Mouse (Mus musculus) adrenal gland, postnatal 14 days (tissue): ENCODE data around the gene Adamts9. TPM values are rescaled to one million over a fixed set of nuclear protein-coding genes. Genes with fewer than 3 reads are reported as not detected.

Experiments used
- DNase-seq: peaks from one replicate; pipeline ENCODE4 v3.0.0; 2021; ENCODE audit warnings: mixed read lengths
- total RNA-seq: library from RNA; stranded (reverse); gene quantifications from 2 replicates; pipeline ENCODE4 v1.2.3, GENCODE M21; 2021

Adamts9 gene
- total RNA-seq, 1 experiment from 2014 or later, result 65.8 TPM

- DNase-seq, result no peak
Observed at GRCm38 (mm10) chr6:92860285-92860912, 82.9 kb downstream of the Adamts9 start.

GRCm38 (mm10) chr6:92858721-92859510 lies 84.4 kb downstream of the Adamts9 start:
- no peak for DNase-seq

- no peak for DNase-seq
Observed at GRCm38 (mm10) chr6:92857761-92858160, 85.5 kb downstream of the Adamts9 start.

- no peak for DNase-seq
Observed at GRCm38 (mm10) chr6:92854873-92855272, 88.4 kb downstream of the Adamts9 start.

- DNase-seq, result peak; percentile 68
Observed at GRCm38 (mm10) chr6:92850250-92850649, 93.0 kb downstream of the Adamts9 start.

- DNase-seq, result no peak
Observed at GRCm38 (mm10) chr6:92849208-92849607, 94.1 kb downstream of the Adamts9 start.

- peak; percentile 20 for DNase-seq
Observed at GRCm38 (mm10) chr6:92846614-92847013, 96.7 kb downstream of the Adamts9 start.

- no peak for DNase-seq
Observed at GRCm38 (mm10) chr6:92845898-92846297, 97.4 kb downstream of the Adamts9 start.

GRCm38 (mm10) chr6:92843474-92843873 lies 99.8 kb downstream of the Adamts9 start:
- DNase-seq, result no peak

GRCm38 (mm10) chr6:92842000-92842399 lies 101.3 kb downstream of the Adamts9 start:
- no peak for DNase-seq

GRCm38 (mm10) chr6:92831106-92831505 lies 112.2 kb downstream of the Adamts9 start:
- DNase-seq, result no peak

- DNase-seq, result no peak
Observed at GRCm38 (mm10) chr6:92829148-92829547, 114.1 kb downstream of the Adamts9 start.

- peak; percentile 36 for DNase-seq
Observed at GRCm38 (mm10) chr6:92827360-92827759, 115.9 kb downstream of the Adamts9 start.

GRCm38 (mm10) chr6:92826561-92826960 lies 116.7 kb downstream of the Adamts9 start:
- no peak for DNase-seq

GRCm38 (mm10) chr6:92823991-92824390 lies 119.3 kb downstream of the Adamts9 start:
- no peak for DNase-seq

GRCm38 (mm10) chr6:92822006-92822405 lies 121.3 kb downstream of the Adamts9 start:
- peak; percentile 33 for DNase-seq

- no peak for DNase-seq
Observed at GRCm38 (mm10) chr6:92821606-92822005, 121.7 kb downstream of the Adamts9 start.

- no peak for DNase-seq
Observed at GRCm38 (mm10) chr6:92817661-92818060, 125.6 kb downstream of the Adamts9 start.

- no peak for DNase-seq
Observed at GRCm38 (mm10) chr6:92816311-92816751, 127.0 kb downstream of the Adamts9 start, which contains the start of gene A730049H05Rik. Gene A730049H05Rik, plus strand, starts transcription at chr6:92816478.

- DNase-seq, result no peak
Observed at GRCm38 (mm10) chr6:92812702-92813370, 130.5 kb downstream of the Adamts9 start.

GRCm38 (mm10) chr6:92811566-92811965 lies 131.7 kb downstream of the Adamts9 start:
- no peak for DNase-seq

GRCm38 (mm10) chr6:92810628-92811027 lies 132.7 kb downstream of the Adamts9 start:
- DNase-seq, result no peak

- DNase-seq, result no peak
Observed at GRCm38 (mm10) chr6:92809818-92810217, 133.5 kb downstream of the Adamts9 start.
